Mouse (Mus musculus): ENCODE results near the gene Nrap.

DNA sequence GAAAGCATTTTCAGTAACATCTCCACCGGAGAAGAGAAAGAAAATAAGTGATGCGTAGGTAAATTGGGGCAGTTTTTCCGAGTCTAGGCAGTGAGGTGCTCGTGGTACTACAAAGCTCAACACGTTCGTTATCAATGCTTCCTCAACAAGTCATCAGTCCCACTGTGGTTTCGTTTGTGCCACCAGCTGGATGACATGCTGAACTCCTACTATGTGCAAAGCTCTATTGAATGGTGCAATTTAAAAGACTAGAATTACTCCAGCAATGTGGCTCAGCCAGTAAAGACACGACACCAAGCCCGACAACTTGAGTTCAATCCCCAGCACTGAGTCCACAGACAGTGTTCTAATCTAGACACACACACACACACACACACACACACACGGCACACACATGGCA lies 3.7 kb downstream of the Nrap start:
- TF ChIP-seq CTCF (IDR thresholded peaks at IDR 0.05; ENCODE audit: low read depth, low read length) = no peak
- TF ChIP-seq POLR2A (IDR thresholded peaks at IDR 0.05; ENCODE audit: extremely low read depth, insufficient read depth, low read length) = no peak

Measured in liver, adult 2 months (tissue).